Mouse (Mus musculus): ENCODE measurements at regions not wholly inside any gene's neighbourhood (a gene's known extent, or its start where the extent isn't known, plus 50 kb on each side); places are given as distances from the start of the nearest gene placed in this dataset.
A peak's percentile ranks its signal among the peaks of the same experiment; 100 is the strongest.

- intact Hi-C loops (cut with DNase I) = no loop called here
- no peak for DNase-seq (ENCODE audit: low spot score)
Measured at GRCm38 (mm10) chr13:51899319-51900042, 53.0 kb downstream of the Gadd45g start.

GRCm38 (mm10) chr13:51900043-51900440, 53.6 kb downstream of the Gadd45g start:
- DNase-seq (ENCODE audit: low spot score) = no peak

GRCm38 (mm10) chr13:51902482-51903285, 56.2 kb downstream of the Gadd45g start:
- peak; percentile 78 for DNase-seq (ENCODE audit: low spot score)
- intact Hi-C loops (cut with DNase I) = loop anchor here (2.0 kb wide), 1 partner anchor 56 kb away; the partner anchor contains the start of gene Gadd45g

More at GRCm38 (mm10) chr13:51900043-51900440, 53.6 kb downstream of the Gadd45g start:
- intact Hi-C loops (cut with DNase I) = no loop called here

GRCm38 (mm10) chr13:51903324-51903939, 57.0 kb downstream of the Gadd45g start:
- DNase-seq (ENCODE audit: low spot score) = no peak
- intact Hi-C loops (cut with DNase I) = loop anchor here (2.0 kb wide), 1 partner anchor 57 kb away; the partner anchor contains the start of gene Gadd45g

- intact Hi-C loops (cut with DNase I) = no loop called here
- no peak for DNase-seq (ENCODE audit: low spot score)
Measured at GRCm38 (mm10) chr13:51905270-51905669, 58.8 kb downstream of the Gadd45g start.

- DNase-seq (ENCODE audit: low spot score) = no peak
- intact Hi-C loops (cut with DNase I) = no loop called here
Measured at GRCm38 (mm10) chr13:51906103-51906502, 59.6 kb downstream of the Gadd45g start.

- intact Hi-C loops (cut with DNase I) = no loop called here
- DNase-seq (ENCODE audit: low spot score) = no peak
Measured at GRCm38 (mm10) chr13:51908514-51908913, 62.0 kb downstream of the Gadd45g start.

GRCm38 (mm10) chr13:51911296-51911998, 65.0 kb downstream of the Gadd45g start:
- intact Hi-C loops (cut with DNase I) = no loop called here
- DNase-seq (ENCODE audit: low spot score) = no peak

GRCm38 (mm10) chr13:51912477-51912876, 66.0 kb downstream of the Gadd45g start:
- DNase-seq (ENCODE audit: low spot score) = no peak
- intact Hi-C loops (cut with DNase I) = no loop called here

GRCm38 (mm10) chr13:51912994-51913393, 66.5 kb downstream of the Gadd45g start:
- intact Hi-C loops (cut with DNase I) = no loop called here
- DNase-seq (ENCODE audit: low spot score) = no peak

GRCm38 (mm10) chr13:51916666-51917240, 70.3 kb downstream of the Gadd45g start:
- intact Hi-C loops (cut with DNase I) = no loop called here
- no peak for DNase-seq (ENCODE audit: low spot score)

- intact Hi-C loops (cut with DNase I) = no loop called here
- no peak for DNase-seq (ENCODE audit: low spot score)
Measured at GRCm38 (mm10) chr13:51917658-51918057, 71.2 kb downstream of the Gadd45g start.

GRCm38 (mm10) chr13:51918108-51918507, 71.6 kb downstream of the Gadd45g start:
- DNase-seq (ENCODE audit: low spot score) = no peak
- intact Hi-C loops (cut with DNase I) = no loop called here

GRCm38 (mm10) chr13:51918781-51919170, 72.3 kb downstream of the Gadd45g start:
- DNase-seq (ENCODE audit: low spot score) = no peak
- intact Hi-C loops (cut with DNase I) = no loop called here

- intact Hi-C loops (cut with DNase I) = no loop called here
- DNase-seq (ENCODE audit: low spot score) = no peak
Measured at GRCm38 (mm10) chr13:51919171-51919793, 72.8 kb downstream of the Gadd45g start.

GRCm38 (mm10) chr13:51919937-51920336, 73.5 kb downstream of the Gadd45g start:
- intact Hi-C loops (cut with DNase I) = no loop called here
- no peak for DNase-seq (ENCODE audit: low spot score)

- DNase-seq (ENCODE audit: low spot score) = no peak
- intact Hi-C loops (cut with DNase I) = no loop called here
Measured at GRCm38 (mm10) chr13:51920511-51921351, 74.3 kb downstream of the Gadd45g start.

- no peak for DNase-seq (ENCODE audit: low spot score)
- intact Hi-C loops (cut with DNase I) = no loop called here
Measured at GRCm38 (mm10) chr13:51921550-51921949, 75.1 kb downstream of the Gadd45g start.
